Mouse (Mus musculus): ENCODE results near the gene Ncoa3.

Gene Ncoa3

DNA sequence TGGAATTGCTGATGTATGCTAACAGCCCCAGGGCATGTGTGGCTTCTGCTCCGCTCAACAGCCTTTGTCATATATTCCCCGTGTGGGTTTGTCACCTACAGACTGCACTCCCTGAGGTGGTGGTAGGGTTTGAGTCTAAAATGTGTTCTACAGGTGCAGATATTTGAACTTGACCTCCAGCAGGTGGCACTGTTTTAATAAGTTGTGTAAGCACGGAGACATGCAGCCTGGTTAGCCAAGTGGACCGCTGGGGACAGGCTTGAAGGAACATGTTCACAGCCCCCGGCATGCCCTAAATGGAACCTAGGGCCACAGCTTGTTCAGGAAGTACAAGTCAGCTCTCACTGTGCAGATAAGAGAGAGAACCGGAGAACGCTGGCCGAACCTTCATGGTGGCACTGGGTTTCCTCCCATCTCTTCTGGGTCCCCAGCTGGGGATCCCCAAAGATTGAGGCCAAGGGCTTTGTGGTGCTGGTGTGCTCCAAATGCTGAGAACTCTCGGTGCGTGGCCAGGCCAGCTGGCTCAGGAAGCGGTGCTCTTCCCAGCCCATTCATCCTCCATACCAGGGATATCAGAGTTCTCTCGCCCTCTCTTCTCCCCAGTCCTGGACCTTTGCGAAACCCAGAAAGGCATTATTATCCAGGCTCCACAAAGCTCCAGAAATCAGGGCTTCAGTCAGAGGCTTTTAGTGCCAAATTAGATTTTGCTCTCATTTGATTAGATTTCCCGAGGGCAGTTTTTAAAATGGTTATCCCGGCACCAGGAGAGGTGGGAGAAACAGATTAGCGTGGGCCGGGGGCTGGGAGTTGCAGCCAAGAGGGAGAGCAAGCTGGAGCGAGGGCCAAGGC, 105.2 kb downstream of the Ncoa3 start:
- no peak for DNase-seq (ENCODE audit: extremely low read depth, low read depth)

DNA sequence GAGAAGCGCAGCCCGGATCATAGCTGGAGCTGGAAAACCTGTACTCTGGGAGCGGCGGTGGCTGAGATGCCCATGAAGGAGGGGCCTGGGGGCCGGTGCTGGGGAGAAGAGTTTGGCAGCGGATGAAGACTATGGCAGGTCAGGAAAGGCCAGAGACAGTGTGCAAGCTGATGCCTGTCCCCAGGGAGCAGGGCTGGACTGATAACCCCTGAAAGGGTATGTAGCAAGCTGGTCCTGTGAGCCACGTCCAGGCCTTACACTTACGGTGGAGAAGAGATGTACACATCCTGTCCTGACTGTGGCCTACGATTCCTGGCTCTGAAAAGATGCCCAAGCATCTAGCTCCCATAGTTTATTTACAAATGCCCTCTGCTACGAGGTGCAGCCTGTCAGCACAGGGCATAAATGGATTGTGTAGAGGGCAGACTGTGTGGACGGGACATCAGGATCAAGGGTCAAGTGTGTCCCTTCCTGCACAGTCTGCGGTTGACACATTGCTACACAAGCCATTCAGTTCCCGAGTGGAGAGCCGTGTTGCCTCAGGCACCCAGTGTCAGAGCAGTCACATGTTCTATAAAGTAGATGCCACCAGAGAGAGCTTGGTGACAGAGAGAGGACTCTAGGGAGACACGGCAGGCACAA, 106.0 kb downstream of the Ncoa3 start:
- no peak for DNase-seq (ENCODE audit: extremely low read depth, low read depth)

DNA sequence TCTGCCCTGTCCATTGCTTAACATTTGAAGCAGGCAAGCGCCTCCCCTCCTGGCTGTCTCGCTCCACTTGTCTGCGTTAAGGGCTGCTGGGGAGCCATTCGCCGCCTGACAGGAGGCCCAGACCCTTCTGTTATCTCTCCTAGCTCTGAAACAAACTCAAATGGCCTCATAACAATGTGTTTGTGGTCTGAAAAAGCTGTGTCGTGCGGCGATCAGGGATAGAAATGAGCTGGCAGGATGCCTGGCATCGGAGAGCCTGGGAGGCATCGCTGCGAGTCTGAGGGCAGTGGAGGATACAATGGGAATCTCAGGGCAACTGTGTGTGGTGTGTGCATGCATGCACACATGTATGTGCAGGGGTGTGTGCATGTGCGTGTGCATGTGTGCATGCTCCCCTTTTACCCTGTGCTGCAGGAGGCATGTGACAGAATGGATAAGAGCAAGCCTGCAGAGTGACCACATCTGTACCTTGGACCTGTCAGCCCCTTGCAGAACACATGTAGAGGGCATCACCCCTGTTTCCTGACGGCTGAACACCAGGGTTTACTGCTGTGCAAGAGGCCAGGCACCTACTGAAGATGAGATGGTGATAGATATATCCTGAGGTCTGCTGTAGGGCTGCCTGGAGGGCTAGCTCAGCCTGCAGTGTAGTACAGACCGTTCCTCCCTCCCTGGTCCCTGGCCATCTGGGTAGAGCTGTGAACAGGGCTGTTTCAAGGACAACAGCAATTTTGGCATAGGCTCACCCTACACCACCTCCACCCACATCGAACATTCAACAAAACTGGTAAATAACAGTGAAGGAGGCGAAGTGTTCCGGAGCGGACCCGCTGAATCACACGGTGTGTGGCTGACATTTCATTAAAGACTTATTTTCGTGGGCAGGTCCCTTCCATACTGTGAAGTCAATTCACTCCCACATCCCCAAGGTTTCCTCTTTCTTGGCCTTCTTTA, 108.2 kb downstream of the Ncoa3 start:
- DNase-seq (ENCODE audit: extremely low read depth, low read depth), result no peak

DNA sequence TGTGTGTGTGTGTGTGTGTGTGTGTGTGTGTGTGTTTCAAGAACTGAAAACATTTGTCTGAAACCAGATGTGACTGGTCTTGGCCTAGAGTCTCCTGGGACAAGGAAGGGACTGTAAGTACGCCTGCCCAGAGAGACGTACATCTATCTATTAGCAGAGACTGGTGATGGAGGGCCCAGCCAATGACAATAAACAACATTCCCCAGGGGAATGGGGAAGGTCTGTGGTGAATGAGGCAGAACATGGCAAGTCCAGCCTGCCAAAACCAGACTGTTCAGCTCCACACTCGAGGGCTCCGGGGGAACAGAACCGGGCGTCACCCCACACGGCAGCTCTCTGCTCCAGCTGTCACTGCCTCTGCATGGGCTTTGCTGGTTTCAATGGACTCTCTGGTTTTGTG, 110.5 kb downstream of the Ncoa3 start:
- DNase-seq (ENCODE audit: extremely low read depth, low read depth), result no peak

DNA sequence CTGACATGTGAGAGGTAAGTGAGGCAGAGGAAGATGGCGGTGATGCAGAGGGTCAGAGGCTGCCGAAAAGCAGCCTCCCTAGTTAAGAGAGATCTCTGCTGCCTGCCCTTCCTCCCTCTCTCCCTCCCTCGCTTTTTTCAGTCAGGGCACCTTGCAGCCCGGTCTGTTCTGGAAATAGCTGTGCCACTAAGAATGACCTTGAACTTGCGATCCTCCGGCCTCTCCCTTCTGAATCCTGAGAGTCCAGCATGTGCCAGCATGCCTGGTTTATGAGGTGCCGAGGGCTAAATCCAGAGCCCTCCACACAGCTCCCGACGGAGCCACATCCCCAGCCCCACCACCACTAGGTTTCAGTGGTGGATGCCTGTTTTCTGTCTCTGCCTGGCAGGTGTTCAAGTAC, 113.5 kb downstream of the Ncoa3 start:
- no peak for DNase-seq (ENCODE audit: extremely low read depth, low read depth)

DNA sequence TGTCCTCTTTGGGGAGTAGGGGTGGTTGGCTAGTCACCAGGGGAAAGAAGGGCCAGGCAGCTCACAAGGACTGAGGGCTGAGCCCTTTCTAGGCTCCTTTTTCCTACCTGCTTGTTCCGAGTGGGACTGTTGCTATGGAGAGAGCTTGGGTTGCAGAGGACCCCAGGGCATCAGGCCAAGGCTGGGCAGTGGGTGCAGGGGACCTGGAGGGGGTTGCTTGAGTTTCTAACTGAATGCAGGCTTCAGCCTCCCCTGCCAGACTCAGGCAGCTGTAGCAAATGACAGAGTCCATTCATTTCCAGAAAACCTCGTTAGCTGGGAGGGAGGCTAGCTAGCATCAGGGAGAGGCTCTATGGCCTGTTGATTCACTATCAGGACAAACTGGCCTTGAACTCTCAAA, 114.2 kb downstream of the Ncoa3 start:
- DNase-seq (ENCODE audit: extremely low read depth, low read depth), result no peak

DNA sequence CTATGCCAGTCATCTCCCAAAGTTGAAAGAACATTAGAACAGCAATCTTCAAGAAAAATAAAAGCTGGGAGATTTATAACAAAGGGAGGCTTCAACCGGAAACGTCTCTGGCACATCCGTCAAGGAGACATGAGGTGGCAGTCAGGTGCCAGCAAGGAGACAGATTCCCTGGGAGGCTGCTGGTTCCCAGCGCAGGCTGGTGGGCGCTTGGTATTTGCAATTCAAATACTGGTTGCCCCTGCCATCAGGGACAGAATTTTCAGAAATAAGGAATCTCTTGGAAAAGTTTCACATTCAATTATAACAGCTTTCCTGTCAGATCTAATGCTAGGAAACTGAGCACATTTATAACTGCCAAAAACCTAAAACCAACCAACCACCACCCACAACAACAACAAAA, 115.5 kb downstream of the Ncoa3 start:
- DNase-seq (ENCODE audit: extremely low read depth, low read depth), result no peak

DNA sequence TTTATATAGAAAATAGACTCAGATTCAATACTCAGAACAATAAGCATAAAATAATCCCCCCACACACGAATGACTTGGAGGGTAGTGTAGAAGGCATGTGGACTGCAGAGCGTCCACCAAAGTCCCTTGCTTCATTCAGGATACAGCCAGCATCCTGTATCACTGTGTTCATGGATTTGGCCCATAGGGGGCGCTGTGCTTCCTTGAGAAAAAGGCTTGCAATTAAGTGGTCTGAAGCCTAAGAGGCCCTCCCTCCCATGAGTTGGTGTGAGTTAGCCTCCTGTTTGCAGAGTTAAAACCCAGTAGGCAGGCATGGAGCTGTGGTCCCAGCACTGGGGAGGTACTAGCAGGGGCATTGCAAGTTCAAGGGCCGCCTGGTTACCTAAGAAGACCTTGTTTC, 115.9 kb downstream of the Ncoa3 start:
- DNase-seq (ENCODE audit: extremely low read depth, low read depth), result no peak

DNA sequence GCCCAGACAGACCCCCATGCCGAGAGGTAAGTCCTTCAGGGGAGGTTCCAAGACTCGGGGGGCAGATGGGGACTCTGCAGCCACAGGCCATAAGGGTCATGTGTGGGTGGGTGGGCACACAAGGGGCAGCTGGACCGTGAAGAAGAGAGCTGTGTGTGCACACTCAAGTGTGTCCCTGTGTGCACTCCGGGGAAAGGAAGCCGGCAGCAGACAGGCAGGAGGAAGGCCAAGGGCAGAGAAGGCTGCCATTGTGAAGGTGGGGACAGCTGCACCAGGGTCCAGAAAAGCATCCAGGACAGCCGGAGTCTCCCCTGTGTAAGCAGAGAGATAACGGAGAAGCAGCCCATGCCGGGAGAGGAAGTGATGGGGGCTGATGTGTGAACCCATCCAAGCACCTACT, 118.3 kb downstream of the Ncoa3 start:
- no peak for DNase-seq (ENCODE audit: extremely low read depth, low read depth)

DNA sequence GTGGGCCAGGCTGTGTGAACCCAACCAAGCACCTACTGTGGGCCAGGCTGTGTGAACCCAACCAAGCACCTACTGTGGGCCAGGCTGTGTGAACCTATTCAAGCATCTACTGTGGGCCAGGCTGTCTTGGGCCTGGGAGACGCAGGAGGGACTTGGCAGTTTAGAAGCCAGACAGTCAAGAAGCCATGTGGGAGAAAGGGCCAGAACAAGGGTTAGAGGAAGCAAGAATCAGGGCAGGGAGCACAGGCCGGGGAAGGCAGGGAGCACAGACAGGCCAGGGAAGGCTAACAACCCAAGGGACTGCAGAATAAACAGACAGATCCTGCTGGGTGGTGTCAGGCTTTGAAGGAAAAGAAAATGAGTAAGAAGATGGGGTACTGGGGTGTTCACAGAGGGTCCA, 118.8 kb downstream of the Ncoa3 start:
- DNase-seq (ENCODE audit: extremely low read depth, low read depth), result no peak

DNA sequence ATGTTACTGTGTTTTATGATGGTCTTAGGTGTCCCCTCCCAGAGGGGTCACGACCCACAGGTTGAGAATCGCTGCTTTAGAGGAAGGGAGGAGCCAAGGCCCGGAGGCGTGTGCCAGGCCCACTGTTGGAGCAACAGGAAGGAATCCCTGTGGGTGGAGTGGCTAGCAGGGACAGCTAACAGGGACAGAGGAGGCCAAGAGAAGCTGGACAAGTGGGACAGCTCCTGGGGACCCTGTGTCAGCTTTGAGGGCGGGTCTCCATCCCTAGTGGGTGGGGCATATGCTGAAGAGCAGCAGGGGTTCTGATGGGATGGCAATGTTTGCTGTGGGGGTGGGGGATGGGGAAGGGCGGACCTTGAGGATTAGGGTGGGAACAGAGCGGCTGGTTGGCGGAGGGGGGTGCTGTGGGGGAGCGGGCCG, 119.4 kb downstream of the Ncoa3 start:
- no peak for DNase-seq (ENCODE audit: extremely low read depth, low read depth)

DNA sequence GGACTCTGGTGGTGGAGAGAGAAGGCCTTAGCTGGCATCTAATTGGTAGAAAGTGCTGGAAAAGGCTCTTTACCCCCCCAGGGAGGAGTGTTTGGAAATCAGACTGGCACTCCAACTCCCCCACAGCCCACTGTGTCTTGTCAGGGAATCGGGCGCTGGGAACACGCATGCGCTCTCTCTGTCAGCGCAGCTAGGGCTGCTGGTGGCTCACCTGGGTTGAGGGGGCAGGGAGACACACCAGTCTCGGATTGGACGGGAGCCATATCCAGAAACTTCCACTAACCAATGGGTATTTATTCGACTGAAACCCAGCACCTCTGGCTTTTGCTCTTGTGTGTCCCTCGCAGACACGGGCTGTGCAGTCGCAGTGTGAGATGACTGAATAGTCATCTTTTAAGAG, 120.5 kb downstream of the Ncoa3 start:
- DNase-seq (ENCODE audit: extremely low read depth, low read depth), result no peak

DNA sequence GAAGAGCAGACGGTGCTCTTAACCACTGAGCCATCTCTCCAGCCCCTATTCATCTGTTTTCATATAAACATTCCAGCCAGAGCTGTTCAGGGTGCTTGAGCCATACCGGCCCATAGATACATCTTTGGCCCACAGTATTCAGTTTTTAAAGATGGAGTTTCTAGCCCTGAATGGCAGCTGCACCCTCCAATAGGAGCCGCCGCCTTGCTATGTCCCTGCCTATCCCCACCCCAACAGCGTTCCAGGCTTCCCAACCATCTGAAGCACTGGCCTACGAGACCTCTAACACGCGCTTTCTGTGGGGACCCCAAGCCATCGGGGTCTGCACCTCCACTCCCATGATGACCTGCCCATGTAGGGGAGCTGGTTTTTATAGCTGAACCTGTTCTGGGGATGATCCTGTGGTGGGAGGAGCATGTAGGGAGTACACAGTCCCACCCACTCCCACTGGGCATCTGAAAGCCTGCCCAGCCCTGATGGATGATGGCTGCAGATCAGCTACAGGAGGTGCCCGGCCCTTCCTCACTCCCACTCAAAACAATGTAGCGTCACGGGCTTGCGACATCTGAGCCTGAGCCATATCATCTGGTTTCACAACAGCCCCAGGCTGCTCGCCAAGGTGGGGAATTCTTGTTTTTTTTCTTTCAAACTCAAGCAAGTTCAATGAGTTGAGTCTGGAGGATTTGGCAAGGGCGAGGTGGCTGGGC, 123.3 kb downstream of the Ncoa3 start:
- no peak for DNase-seq (ENCODE audit: extremely low read depth, low read depth)

DNA sequence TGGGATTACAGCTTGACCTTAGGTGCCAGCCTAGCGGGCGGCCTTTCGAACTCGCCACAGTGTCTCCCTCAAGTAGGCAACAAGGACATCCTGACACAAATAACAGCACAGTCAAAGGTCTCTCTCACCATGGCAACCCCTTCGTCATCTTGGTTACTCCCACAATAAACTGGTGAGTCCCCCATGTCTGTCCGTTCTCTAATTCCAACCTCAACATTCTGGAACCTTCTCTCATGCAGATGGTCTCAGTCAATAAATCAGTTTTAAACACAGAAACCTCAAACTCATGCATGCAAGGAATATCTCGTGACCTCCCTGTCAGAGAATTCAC, 123.8 kb downstream of the Ncoa3 start:
- DNase-seq (ENCODE audit: extremely low read depth, low read depth), result no peak

DNA sequence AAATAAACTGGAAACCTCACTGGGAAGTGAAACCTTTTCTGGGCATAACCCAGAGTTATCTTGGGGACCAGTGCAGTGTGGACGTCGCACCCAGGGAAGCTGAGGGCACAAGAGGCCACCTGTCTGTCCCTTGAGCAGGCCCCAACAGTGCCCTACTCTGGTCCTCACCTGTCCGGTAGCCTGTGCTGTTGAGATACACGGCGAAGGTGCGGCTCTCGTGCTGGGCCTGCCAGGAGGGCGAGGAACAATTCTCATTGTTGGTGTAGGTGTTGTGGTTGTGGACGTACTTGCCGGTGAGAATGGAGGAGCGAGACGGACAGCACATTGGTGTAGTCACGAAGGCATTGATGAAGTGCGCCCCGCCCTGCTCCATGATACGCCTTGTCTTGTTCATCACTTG, 124.3 kb downstream of the Ncoa3 start:
- DNase-seq (ENCODE audit: extremely low read depth, low read depth), result no peak

DNA sequence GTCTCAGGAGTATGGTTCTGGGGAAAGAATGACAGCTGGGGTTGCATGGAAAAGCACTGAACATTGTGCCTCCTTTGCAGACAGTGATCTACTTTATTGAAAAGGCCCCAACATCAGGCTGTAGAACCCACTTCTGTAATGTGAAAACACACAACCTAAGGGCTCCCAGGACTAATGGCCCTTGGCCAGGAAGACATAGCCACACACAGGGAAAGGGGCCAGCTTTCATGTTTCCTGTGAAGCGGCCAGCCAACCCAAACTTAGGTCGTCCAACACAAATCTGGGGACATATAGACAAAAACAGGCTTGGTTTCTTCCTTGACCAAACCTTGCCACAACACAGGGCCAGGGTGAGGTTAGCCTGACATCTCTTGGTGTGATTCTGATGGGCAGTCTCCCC, 127.6 kb downstream of the Ncoa3 start:
- DNase-seq (ENCODE audit: extremely low read depth, low read depth), result no peak

DNA sequence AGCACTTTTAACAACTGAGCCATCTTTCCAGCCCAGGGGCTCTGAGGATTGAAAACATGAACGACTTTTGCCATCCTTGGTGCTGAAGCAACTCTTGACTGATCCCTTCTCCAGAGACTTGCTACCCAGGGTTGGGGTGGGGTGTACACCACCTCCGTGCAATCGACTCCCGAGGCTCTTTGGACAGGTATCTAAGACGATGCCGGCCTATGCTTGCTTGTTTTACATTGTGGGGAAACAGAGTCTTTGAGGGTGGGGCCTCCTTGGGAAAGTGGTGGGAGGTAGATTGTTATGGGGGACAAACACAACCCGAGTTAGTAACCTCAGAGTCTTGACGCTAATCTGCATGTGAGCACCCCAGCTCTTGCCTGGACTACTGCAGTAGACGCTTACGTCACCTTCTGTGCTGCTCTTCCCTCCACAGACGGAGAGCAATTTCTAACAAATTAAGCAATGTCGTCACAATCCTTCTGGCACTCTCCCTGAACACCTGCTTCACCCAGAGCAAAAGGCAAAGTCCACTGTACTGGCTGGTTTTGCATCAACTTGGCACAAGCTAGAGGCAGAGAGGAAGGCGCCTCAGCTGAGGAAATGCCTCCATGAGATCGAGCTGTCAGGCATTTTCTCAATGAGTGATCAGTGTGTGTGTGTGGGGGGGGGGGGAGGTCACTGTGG, 129.4 kb downstream of the Ncoa3 start:
- DNase-seq (ENCODE audit: extremely low read depth, low read depth), result no peak

DNA sequence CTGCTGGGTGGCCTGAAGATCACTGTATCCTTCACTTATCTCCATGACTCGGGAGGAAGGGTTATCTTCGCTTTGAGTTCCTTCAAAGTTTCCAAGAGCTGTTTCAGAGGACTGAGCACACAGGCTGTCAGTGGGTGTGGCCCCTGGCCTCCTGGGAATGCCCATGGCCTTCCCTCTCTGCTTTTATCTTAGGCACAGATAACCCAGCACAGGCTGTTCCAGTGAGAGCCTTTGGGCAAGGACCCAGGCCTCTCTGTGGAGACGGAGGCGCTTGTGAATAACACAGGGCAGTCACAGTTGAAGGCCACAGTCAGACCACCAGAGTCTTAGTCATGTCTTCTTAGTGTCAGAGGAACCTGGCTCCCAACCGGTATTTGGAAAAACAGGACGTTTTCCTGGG, 130.3 kb downstream of the Ncoa3 start:
- DNase-seq (ENCODE audit: extremely low read depth, low read depth), result no peak

Data from MEL-GATA-1-ER (cell line).